Mouse (Mus musculus) spleen, adult 2 months (tissue): ENCODE results near the gene Gal3st3.

ENCODE experiments used
- CTCF ChIP-seq: fragments of 200-500 bp; IDR thresholded peaks from 2 replicates; pipeline ENCODE4 v1.5.1; 2011; ENCODE audit warnings: mild to moderate bottlenecking, inconsistent platforms; ENCODE audit not compliant: insufficient read depth, insufficient read length, insufficient replicate concordance; ENCODE audit errors: extremely low read depth
- POLR2A ChIP-seq: fragments of 200-500 bp; IDR thresholded peaks from 2 replicates; pipeline ENCODE4 v1.6.1; 2011; ENCODE audit warnings: low read depth, low read length, inconsistent platforms

- TF ChIP-seq CTCF = no peak
- TF ChIP-seq POLR2A = no peak
These were observed 1.5 kb upstream of the Gal3st3 start for GRCm38 (mm10) chr19:5296630-5297029.
